Mouse (Mus musculus) hindbrain, embryonic 13.5 days (tissue): ENCODE data around the gene Snrnp25. TPM values are rescaled to one million over a fixed set of nuclear protein-coding genes. Genes with fewer than 3 reads are reported as not detected.

ENCODE experiments used
- ATAC-seq: fragments of 200-750 bp; cut with Nextera tagmentation; 2 replicates; pipeline ENCODE4 v1.8.0; 2017; ENCODE audit warnings: moderate TSS enrichment; ENCODE audit not compliant: low FRiP score
- H3K27ac ChIP-seq: fragments of 300-500 bp; sonication (generic); 2 replicates; pipeline ENCODE4 v1.5.1; 2015; ENCODE audit warnings: inconsistent platforms, mild to moderate bottlenecking, moderate library complexity
- H3K27me3 ChIP-seq: fragments of 300-500 bp; sonication (generic); 2 replicates; pipeline ENCODE4 v1.6.1; 2015; ENCODE audit warnings: mild to moderate bottlenecking, inconsistent platforms
- H3K36me3 ChIP-seq: fragments of 300-500 bp; sonication (generic); 2 replicates; pipeline ENCODE4 v1.6.1; 2015; ENCODE audit warnings: mild to moderate bottlenecking, inconsistent platforms
- H3K4me1 ChIP-seq: fragments of 300-500 bp; sonication (generic); replicated peaks from 2 replicates; pipeline ENCODE4 v1.6.1; 2015; ENCODE audit warnings: inconsistent platforms
- H3K4me2 ChIP-seq: fragments of 300-500 bp; sonication (generic); 2 replicates; pipeline ENCODE4 v1.6.1; 2015; ENCODE audit warnings: inconsistent platforms, mild to moderate bottlenecking, moderate library complexity
- H3K4me3 ChIP-seq: fragments of 300-500 bp; sonication (generic); 2 replicates; pipeline ENCODE4 v1.5.1; 2015; ENCODE audit warnings: mild to moderate bottlenecking, inconsistent platforms
- H3K9ac ChIP-seq: fragments of 300-500 bp; sonication (generic); 2 replicates; pipeline ENCODE4 v1.6.1; 2015; ENCODE audit warnings: mild to moderate bottlenecking, inconsistent platforms
- H3K9me3 ChIP-seq: fragments of 300-500 bp; sonication (generic); 2 replicates; pipeline ENCODE4 v1.6.1; 2016; ENCODE audit warnings: inconsistent platforms
- WGBS: fragments of 180-500 bp; shearing (Covaris S2); methylation state at CpG from one replicate; pipeline ENCODE4 v1.1.7; 2015; 5-methylcytosine and 5-hydroxymethylcytosine counted together
- polyA plus RNA-seq: library from polyadenylated mRNA; unstranded; fragments of >200 nt; fragmentation: Nextera tagmentation; extraction: Ambion mirVana; gene quantifications from 2 replicates; pipeline ENCODE4 v1.2.1, GENCODE M21; 2015

Snrnp25 gene
- polyA plus RNA-seq, 1 experiment from 2014 or later = 46.9 TPM

- Histone ChIP-seq H3K27ac (no peak overlapping the region), H3K27me3 (peaks cover 26% of the 10 kb centered on the region), H3K9me3 (no peaks in the 10 kb centered on the region), H3K36me3 (peaks cover 40% of the 10 kb centered on the region), H3K9ac (peak overlapping the region; percentile 90), H3K4me2 (peak overlapping the region; percentile 73), H3K4me1 (peaks cover 47% of the 10 kb centered on the region), H3K4me3 (peak overlapping the region; percentile 64; the same call in 1 of the 2 replicates)
- WGBS = 91% methylated on average over 9 of the region's 9 CpGs
- ATAC-seq = no peak
These were observed 22.3 kb downstream of the Snrnp25 start for GRCm38 (mm10) chr11:32227555-32227954.

- WGBS = 91% methylated on average over 3 of the region's 3 CpGs
These were observed 23.2 kb downstream of the Snrnp25 start for GRCm38 (mm10) chr11:32228292-32228845.

GRCm38 (mm10) chr11:32230220-32230619, 25.0 kb downstream of the Snrnp25 start:
- Histone ChIP-seq H3K4me1 (peaks cover 46% of the 10 kb centered on the region), H3K4me3 (no peak overlapping the region), H3K27me3 (peaks cover 3% of the 10 kb centered on the region; the same call in 1 of the 2 replicates), H3K9me3 (no peaks in the 10 kb centered on the region), H3K9ac (no peak overlapping the region), H3K27ac (no peak overlapping the region), H3K4me2 (no peak overlapping the region), H3K36me3 (peaks cover 63% of the 10 kb centered on the region)
- 83% methylated on average over 4 of the region's 4 CpGs for WGBS
- ATAC-seq = no peak

More at GRCm38 (mm10) chr11:32228292-32228845, 23.2 kb downstream of the Snrnp25 start:
- Histone ChIP-seq H3K4me3 (no peak overlapping the region), H3K4me2 (no peak overlapping the region), H3K9me3 (no peaks in the 10 kb centered on the region), H3K36me3 (peaks cover 48% of the 10 kb centered on the region), H3K4me1 (peaks cover 41% of the 10 kb centered on the region), H3K9ac (0 out of 2 replicates have a peak overlapping the region, but pooled peaks have one; percentile 16), H3K27me3 (peaks cover 18% of the 10 kb centered on the region), H3K27ac (no peak overlapping the region)
- no peak for ATAC-seq

- 97% methylated on average over 2 of the region's 2 CpGs for WGBS
These were observed 25.9 kb downstream of the Snrnp25 start for GRCm38 (mm10) chr11:32231125-32231524.

GRCm38 (mm10) chr11:32232848-32233247, 27.6 kb downstream of the Snrnp25 start:
- no peak overlapping the region for H3K27ac ChIP-seq
- H3K27me3 ChIP-seq = no peaks in the 10 kb centered on the region
- no peak overlapping the region for H3K4me3 ChIP-seq
- 80% methylated on average over 10 of the region's 10 CpGs for WGBS
- no peaks in the 10 kb centered on the region for H3K9me3 ChIP-seq
- no peak for ATAC-seq
- H3K4me1 ChIP-seq = peaks cover 46% of the 10 kb centered on the region
- H3K36me3 ChIP-seq = peaks cover 70% of the 10 kb centered on the region
- no peak overlapping the region for H3K4me2 ChIP-seq
- H3K9ac ChIP-seq = no peak overlapping the region

More at GRCm38 (mm10) chr11:32231125-32231524, 25.9 kb downstream of the Snrnp25 start:
- H3K4me1 ChIP-seq = peaks cover 46% of the 10 kb centered on the region
- no peaks in the 10 kb centered on the region for H3K27me3 ChIP-seq
- peaks cover 63% of the 10 kb centered on the region for H3K36me3 ChIP-seq
- H3K9me3 ChIP-seq = no peaks in the 10 kb centered on the region
- no peak overlapping the region for H3K27ac ChIP-seq
- no peak for ATAC-seq
- H3K4me3 ChIP-seq = no peak overlapping the region
- no peak overlapping the region for H3K4me2 ChIP-seq
- no peak overlapping the region for H3K9ac ChIP-seq

GRCm38 (mm10) chr11:32233895-32234294, 28.7 kb downstream of the Snrnp25 start:
- Histone ChIP-seq H3K36me3 (peaks cover 70% of the 10 kb centered on the region), H3K4me1 (peaks cover 43% of the 10 kb centered on the region), H3K27ac (no peak overlapping the region), H3K4me2 (no peak overlapping the region), H3K27me3 (no peaks in the 10 kb centered on the region), H3K4me3 (no peak overlapping the region), H3K9ac (0 out of 2 replicates have a peak overlapping the region, but pooled peaks have one; percentile 15), H3K9me3 (no peaks in the 10 kb centered on the region)
- no peak for ATAC-seq
- WGBS = 88% methylated on average over 3 of the region's 3 CpGs

- Histone ChIP-seq H3K4me2 (no peak overlapping the region), H3K9ac (no peak overlapping the region; the same call in 1 of the 2 replicates), H3K36me3 (peaks cover 68% of the 10 kb centered on the region), H3K27ac (peak overlapping the region; percentile 77), H3K4me1 (peaks cover 43% of the 10 kb centered on the region), H3K27me3 (no peaks in the 10 kb centered on the region), H3K4me3 (no peak overlapping the region), H3K9me3 (no peaks in the 10 kb centered on the region)
- ATAC-seq = no peak
- WGBS = 85% methylated on average over 6 of the region's 6 CpGs
These were observed 29.7 kb downstream of the Snrnp25 start for GRCm38 (mm10) chr11:32234816-32235485.

GRCm38 (mm10) chr11:32235646-32236045, 30.4 kb downstream of the Snrnp25 start:
- peaks cover 68% of the 10 kb centered on the region for H3K36me3 ChIP-seq

GRCm38 (mm10) chr11:32236132-32236531, 30.9 kb downstream of the Snrnp25 start:
- 64% methylated on average over 2 of the region's 2 CpGs for WGBS
- H3K4me2 ChIP-seq = no peak overlapping the region
- peak; percentile 38 for ATAC-seq
- H3K27ac ChIP-seq = peak overlapping the region; percentile 77
- H3K36me3 ChIP-seq = peaks cover 68% of the 10 kb centered on the region
- H3K4me1 ChIP-seq = peaks cover 43% of the 10 kb centered on the region
- peak overlapping the region; percentile 26; the same call in 1 of the 2 replicates for H3K9ac ChIP-seq
- H3K27me3 ChIP-seq = no peaks in the 10 kb centered on the region
- no peaks in the 10 kb centered on the region for H3K9me3 ChIP-seq
- H3K4me3 ChIP-seq = no peak overlapping the region

More at GRCm38 (mm10) chr11:32235646-32236045, 30.4 kb downstream of the Snrnp25 start:
- Histone ChIP-seq H3K27ac (peak overlapping the region; percentile 77), H3K4me1 (peaks cover 43% of the 10 kb centered on the region), H3K9me3 (no peaks in the 10 kb centered on the region), H3K9ac (peak overlapping the region; percentile 26), H3K4me3 (no peak overlapping the region), H3K27me3 (no peaks in the 10 kb centered on the region), H3K4me2 (no peak overlapping the region)
- peak; percentile 36 for ATAC-seq
- WGBS = 30% methylated on average over 3 of the region's 3 CpGs

GRCm38 (mm10) chr11:32236712-32237410, 31.6 kb downstream of the Snrnp25 start:
- H3K4me3 ChIP-seq = no peak overlapping the region
- H3K9me3 ChIP-seq = no peaks in the 10 kb centered on the region
- peak overlapping the region; percentile 77 for H3K27ac ChIP-seq
- ATAC-seq = no peak
- H3K4me2 ChIP-seq = no peak overlapping the region
- H3K4me1 ChIP-seq = peaks cover 43% of the 10 kb centered on the region
- WGBS = 54% methylated on average over 9 of the region's 9 CpGs
- peak overlapping the region; percentile 46; the same call in 1 of the 2 replicates for H3K9ac ChIP-seq
- H3K36me3 ChIP-seq = peaks cover 68% of the 10 kb centered on the region
- H3K27me3 ChIP-seq = no peaks in the 10 kb centered on the region

GRCm38 (mm10) chr11:32237411-32237795, 32.2 kb downstream of the Snrnp25 start:
- H3K36me3 ChIP-seq = peaks cover 68% of the 10 kb centered on the region
- no peak for ATAC-seq
- peak overlapping the region; percentile 77; the same call in 1 of the 2 replicates for H3K27ac ChIP-seq
- no peak overlapping the region for H3K4me3 ChIP-seq
- no peak overlapping the region for H3K4me2 ChIP-seq
- H3K9me3 ChIP-seq = no peaks in the 10 kb centered on the region
- no peaks in the 10 kb centered on the region for H3K27me3 ChIP-seq
- WGBS = 92% methylated on average over 3 of the region's 3 CpGs
- peaks cover 43% of the 10 kb centered on the region for H3K4me1 ChIP-seq
- no peak overlapping the region for H3K9ac ChIP-seq
